Comparison of ENCODE assay signal across 21 mouse cellular contexts in the genomic region with DNA sequence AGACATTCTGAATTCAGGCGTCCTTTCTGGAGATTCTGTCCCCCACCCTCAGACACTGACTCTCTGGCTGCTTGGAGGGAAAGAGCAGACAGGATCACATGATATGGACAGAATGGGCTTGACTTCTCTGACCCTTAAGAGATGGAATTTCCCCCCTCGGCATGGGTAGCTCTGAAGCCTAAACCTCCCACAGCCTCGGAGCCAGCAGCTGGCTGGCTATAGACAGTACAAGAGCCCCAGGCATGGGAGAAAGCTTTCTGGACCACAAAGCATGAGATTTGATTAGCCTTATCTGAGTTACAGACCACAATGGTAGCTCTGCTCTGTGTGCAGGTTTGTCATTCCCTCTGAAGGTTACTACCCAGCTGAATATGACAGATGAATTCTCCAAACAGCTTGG.
DNase-seq lines count a peak whose midpoint lies in the region; ATAC-seq and TF ChIP-seq lines count a peak whose summit lies in the region.
"Had no signal": no experiment of that assay in that cellular context is flagged by ENCODE, and none has a peak within 500 bp of the region (broad histone marks: within the 10 kb centered on the region; RNA-seq: fewer than 3 reads in every experiment).

No protein-coding gene starts in this region.

- DNase-seq in adrenal gland, adult 2 months = peak; percentile 2
- DNase-seq in adrenal gland, postnatal 10 days = no peak
- no peak for DNase-seq in kidney, postnatal 36 days
- DNase-seq in embryo, embryonic 10 days (ENCODE audit: low spot score) = peak; percentile 20
- DNase-seq in cerebellum, postnatal 25 days = no peak
- DNase-seq in left cerebral cortex, adult 2 months (ENCODE audit: extremely low spot score in 1 of 2, low spot score in 2 of 2) = no peak
- DNase-seq: cerebellum, adult 9-11 months; gastrocnemius, postnatal 14 days; heart, adult 18-20 months; heart, postnatal 4 days; kidney, postnatal 4 days; layer of hippocampus, adult 9-11 months; thymus, postnatal 14 days had no signal

- no peak overlapping the region for H3K4me2 ChIP-seq in kidney, embryonic 16.5 days (replicated peaks; ENCODE audit: low read depth, low read length)
- H3K4me2 ChIP-seq in embryonic facial prominence, embryonic 15.5 days (replicated peaks) = no peak overlapping the region
- H3K4me2 ChIP-seq: limb, embryonic 15.5 days; liver, embryonic 15.5 days; midbrain, embryonic 12.5 days had no signal

- no peak for TF ChIP-seq CTCF in left cerebral cortex, adult 2 months (IDR thresholded peaks at IDR 0.05)

- no peak overlapping the region for H3K9ac ChIP-seq in kidney, embryonic 16.5 days (replicated peaks; ENCODE audit: low read length)
- no peak overlapping the region for H3K9ac ChIP-seq in embryonic facial prominence, embryonic 15.5 days
- H3K9ac ChIP-seq: limb, embryonic 15.5 days; liver, embryonic 15.5 days; midbrain, embryonic 12.5 days had no signal

- H3K27me3 ChIP-seq in kidney, embryonic 16.5 days (ENCODE audit: insufficient read depth, low read length) = no peaks in the 10 kb centered on the region
- no peaks in the 10 kb centered on the region for H3K27me3 ChIP-seq in embryonic facial prominence, embryonic 15.5 days
- H3K27me3 ChIP-seq: limb, embryonic 15.5 days; liver, embryonic 15.5 days; midbrain, embryonic 12.5 days had no signal

- ATAC-seq in kidney, embryonic 16.5 days (ENCODE audit: low FRiP score, low TSS enrichment) = peak; percentile 68; the same call in 1 of the 2 replicates
- ATAC-seq in embryonic facial prominence, embryonic 15.5 days (ENCODE audit: insufficient number of reproducible peaks, low FRiP score, low TSS enrichment, low read depth) = peak; percentile 29; the same call in 1 of the 2 replicates
- ATAC-seq: CD4-positive, CD25-positive, alpha-beta regulatory T cell, adult 4 months; forebrain, embryonic 14.5 days had no signal

- H3K4me3 ChIP-seq in kidney, embryonic 16.5 days (ENCODE audit: low read length) = no peak overlapping the region
- no peak overlapping the region for H3K4me3 ChIP-seq in embryonic facial prominence, embryonic 15.5 days (replicated peaks)
- H3K4me3 ChIP-seq in left cerebral cortex, adult 2 months = no peak overlapping the region
- H3K4me3 ChIP-seq: limb, embryonic 15.5 days; liver, embryonic 15.5 days; midbrain, embryonic 12.5 days had no signal

- H3K9me3 ChIP-seq in kidney, embryonic 16.5 days (ENCODE audit: low read length) = no peaks in the 10 kb centered on the region
- no peaks in the 10 kb centered on the region for H3K9me3 ChIP-seq in embryonic facial prominence, embryonic 15.5 days (replicated peaks)
- H3K9me3 ChIP-seq: limb, embryonic 15.5 days; liver, embryonic 15.5 days; midbrain, embryonic 12.5 days had no signal

- peaks cover 21% of the 10 kb centered on the region for H3K4me1 ChIP-seq in kidney, embryonic 16.5 days (ENCODE audit: insufficient read depth, low read length)
- H3K4me1 ChIP-seq in embryonic facial prominence, embryonic 15.5 days = no peaks in the 10 kb centered on the region
- H3K4me1 ChIP-seq: limb, embryonic 15.5 days; liver, embryonic 15.5 days; midbrain, embryonic 12.5 days had no signal

- 0 out of 2 replicates have a peak overlapping the region, but pooled peaks have one; percentile 29 for H3K27ac ChIP-seq in kidney, embryonic 16.5 days (ENCODE audit: low read length)
- H3K27ac ChIP-seq in embryonic facial prominence, embryonic 15.5 days (replicated peaks) = no peak overlapping the region
- no peak overlapping the region for H3K27ac ChIP-seq in left cerebral cortex, adult 2 months
- H3K27ac ChIP-seq: limb, embryonic 15.5 days; liver, embryonic 15.5 days; macrophage; midbrain, embryonic 12.5 days had no signal

- intact Hi-C loops in left cerebral cortex, adult 2 months (cut with DNase I) = no loop called here

- H3K36me3 ChIP-seq in kidney, embryonic 16.5 days (ENCODE audit: insufficient read depth, low read length) = no peaks in the 10 kb centered on the region
- H3K36me3 ChIP-seq in embryonic facial prominence, embryonic 15.5 days = no peaks in the 10 kb centered on the region
- H3K36me3 ChIP-seq: limb, embryonic 15.5 days; liver, embryonic 15.5 days; midbrain, embryonic 12.5 days had no signal

- whole genome bisulfite sequencing in kidney, embryonic 16.5 days = 6% methylated on average over 3 of the region's 3 CpGs
- 25% methylated on average over 3 of the region's 3 CpGs for WGBS in embryonic facial prominence, embryonic 15.5 days

Comparison
In these comparisons a context has a peak if more than half of its experiments do, and no peak if none do; other contexts are left out.
1. DNase-seq: peak in adrenal gland, adult 2 months (single experiment) and embryo, embryonic 10 days (single experiment); none in adrenal gland, postnatal 10 days (single experiment), kidney, postnatal 36 days (0 of 2), cerebellum, postnatal 25 days (0 of 2) and left cerebral cortex, adult 2 months (0 of 2).